In genomic region chr6:101211361-101211841, GRCm38 (mm10) we compare ENCODE assay signal across 15 mouse cellular contexts.
DNase-seq lines count a peak whose midpoint lies in the region; ATAC-seq and TF ChIP-seq lines count a peak whose summit lies in the region.
"Had no signal": no experiment of that assay in that cellular context is flagged by ENCODE, and none has a peak within 500 bp of the region (broad histone marks: within the 10 kb centered on the region; RNA-seq: fewer than 3 reads in every experiment).

No protein-coding gene starts in this region.

- H3K4me3 ChIP-seq in forebrain, embryonic 14.5 days (ENCODE audit: low read depth, low read length) = no peak overlapping the region
- H3K4me3 ChIP-seq in forebrain, embryonic 11.5 days (ENCODE audit: low read depth, low read length) = no peak overlapping the region
- H3K4me3 ChIP-seq in hindbrain, postnatal 0 days (ENCODE audit: low read length) = no peak overlapping the region
- no peak overlapping the region for H3K4me3 ChIP-seq in kidney, adult 2 months (ENCODE audit: insufficient read depth, low read depth, low read length)
- H3K4me3 ChIP-seq: embryonic facial prominence, embryonic 12.5 days; kidney, embryonic 15.5 days had no signal

- no peak for TF ChIP-seq CTCF in hindbrain, postnatal 0 days (IDR thresholded peaks at IDR 0.05; ENCODE audit: low read depth)
- TF ChIP-seq CTCF in kidney, adult 2 months (conservative IDR thresholded peaks at IDR 0.05; ENCODE audit: insufficient read depth, insufficient read length, low read depth, low read length) = no peak

- no peak for TF ChIP-seq POLR2A in kidney, adult 2 months (IDR thresholded peaks at IDR 0.05; ENCODE audit: low read depth, low read length)

- no peak overlapping the region for H3K4me2 ChIP-seq in forebrain, embryonic 14.5 days (ENCODE audit: low read length)
- H3K4me2 ChIP-seq in forebrain, embryonic 11.5 days (ENCODE audit: low read depth, low read length, severe bottlenecking) = no peak overlapping the region
- no peak overlapping the region for H3K4me2 ChIP-seq in hindbrain, postnatal 0 days (ENCODE audit: low read depth, low read length)
- H3K4me2 ChIP-seq: embryonic facial prominence, embryonic 12.5 days; kidney, embryonic 15.5 days had no signal

- ATAC-seq in forebrain, embryonic 14.5 days = peak; percentile 76
- no peak for ATAC-seq in forebrain, embryonic 11.5 days (replicated peaks; ENCODE audit: low FRiP score)
- peak; percentile 85 for ATAC-seq in hindbrain, postnatal 0 days

- WGBS in forebrain, embryonic 14.5 days = 51% methylated on average over 8 of the region's 8 CpGs
- 88% methylated on average over 8 of the region's 8 CpGs for WGBS in forebrain, embryonic 11.5 days
- 36% methylated on average over 8 of the region's 8 CpGs for WGBS in hindbrain, postnatal 0 days
- 88% methylated on average over 8 of the region's 8 CpGs for WGBS in kidney, adult 2 months

- intact Hi-C loops in left cerebral cortex, postnatal 4 days (cut with DNase I) = no loop called here
- intact Hi-C loops in gastrocnemius, postnatal 14 days (cut with DNase I; ENCODE audit: low total_unique reads) = no loop called here

- peak overlapping the region; percentile 16 for H3K27ac ChIP-seq in forebrain, embryonic 14.5 days (ENCODE audit: low read depth, low read length)
- no peak overlapping the region for H3K27ac ChIP-seq in forebrain, embryonic 11.5 days (ENCODE audit: low read depth, low read length)
- peak overlapping the region; percentile 37; the same call in 1 of the 2 replicates for H3K27ac ChIP-seq in hindbrain, postnatal 0 days
- H3K27ac ChIP-seq in kidney, adult 2 months (ENCODE audit: insufficient read depth, low read depth, low read length) = no peak overlapping the region
- H3K27ac ChIP-seq: embryonic facial prominence, embryonic 12.5 days; kidney, embryonic 15.5 days; macrophage had no signal

- peak; percentile 86 for DNase-seq in forebrain, embryonic 14.5 days (ENCODE audit: low spot score)
- no peak for DNase-seq in forebrain, embryonic 11.5 days (ENCODE audit: low spot score)
- DNase-seq in left cerebral cortex, postnatal 4 days = peak; percentile 77
- no peak for DNase-seq in left cerebral cortex, adult 18-20 months (ENCODE audit: low spot score in 2 of 2)
- peak; percentile 67 for DNase-seq in brain, embryonic 18.5 days (ENCODE audit: low read depth, low spot score)
- peak; percentile 84 for DNase-seq in hindbrain, postnatal 0 days (ENCODE audit: low spot score)
- no peak for DNase-seq in kidney, adult 2 months
- DNase-seq in gastrocnemius, postnatal 14 days = no peak
- DNase-seq: adrenal gland, postnatal 25 days; gastrocnemius, postnatal 36 days; lung, adult 2 months; thymus, adult 2 months had no signal

- H3K4me1 ChIP-seq in forebrain, embryonic 14.5 days (ENCODE audit: control insufficient read depth, insufficient read depth, low read length) = peaks cover 17% of the 10 kb centered on the region
- H3K4me1 ChIP-seq in forebrain, embryonic 11.5 days (replicated peaks; ENCODE audit: control insufficient read depth, insufficient read depth, low read length) = no peaks in the 10 kb centered on the region
- H3K4me1 ChIP-seq in hindbrain, postnatal 0 days (ENCODE audit: insufficient read depth, low read length) = no peaks in the 10 kb centered on the region
- H3K4me1 ChIP-seq in kidney, adult 2 months (ENCODE audit: control insufficient read depth, insufficient read depth, low read length) = peaks cover 2% of the 10 kb centered on the region; the same call in 1 of the 2 replicates
- H3K4me1 ChIP-seq: embryonic facial prominence, embryonic 12.5 days had no signal

- no peaks in the 10 kb centered on the region for H3K9me3 ChIP-seq in forebrain, embryonic 14.5 days (replicated peaks; ENCODE audit: control insufficient read depth, low read length)
- H3K9me3 ChIP-seq in forebrain, embryonic 11.5 days (ENCODE audit: control insufficient read depth, low read length) = no peaks in the 10 kb centered on the region
- no peaks in the 10 kb centered on the region for H3K9me3 ChIP-seq in hindbrain, postnatal 0 days (ENCODE audit: low read length)
- H3K9me3 ChIP-seq: embryonic facial prominence, embryonic 12.5 days; kidney, embryonic 15.5 days had no signal

- H3K9ac ChIP-seq in forebrain, embryonic 14.5 days (ENCODE audit: low read length) = no peak overlapping the region
- H3K9ac ChIP-seq in forebrain, embryonic 11.5 days (ENCODE audit: low read length) = no peak overlapping the region
- no peak overlapping the region for H3K9ac ChIP-seq in hindbrain, postnatal 0 days (replicated peaks; ENCODE audit: low read length)
- H3K9ac ChIP-seq: embryonic facial prominence, embryonic 12.5 days; kidney, embryonic 15.5 days had no signal

- H3K36me3 ChIP-seq in forebrain, embryonic 14.5 days (ENCODE audit: control insufficient read depth, insufficient read depth, low read length) = no peaks in the 10 kb centered on the region
- H3K36me3 ChIP-seq in forebrain, embryonic 11.5 days (ENCODE audit: control insufficient read depth, insufficient read depth, low read length) = no peaks in the 10 kb centered on the region
- no peaks in the 10 kb centered on the region for H3K36me3 ChIP-seq in hindbrain, postnatal 0 days (ENCODE audit: insufficient read depth, low read length)
- H3K36me3 ChIP-seq in kidney, adult 2 months (ENCODE audit: control insufficient read depth, insufficient read depth, low read length) = no peaks in the 10 kb centered on the region
- H3K36me3 ChIP-seq: embryonic facial prominence, embryonic 12.5 days; kidney, embryonic 15.5 days had no signal

- H3K27me3 ChIP-seq in forebrain, embryonic 14.5 days (replicated peaks; ENCODE audit: control insufficient read depth, insufficient read depth, low read length) = no peaks in the 10 kb centered on the region
- H3K27me3 ChIP-seq in forebrain, embryonic 11.5 days (ENCODE audit: control insufficient read depth, insufficient read depth, low read length) = no peaks in the 10 kb centered on the region
- no peaks in the 10 kb centered on the region for H3K27me3 ChIP-seq in hindbrain, postnatal 0 days (ENCODE audit: insufficient read depth, low read length)
- no peaks in the 10 kb centered on the region for H3K27me3 ChIP-seq in kidney, adult 2 months (replicated peaks; ENCODE audit: control insufficient read depth, insufficient read depth, low read length)
- H3K27me3 ChIP-seq: embryonic facial prominence, embryonic 12.5 days; kidney, embryonic 15.5 days had no signal

Comparison
In these comparisons a context has a peak if more than half of its experiments do, and no peak if none do; other contexts are left out.
1. DNase-seq: peak in forebrain, embryonic 14.5 days (single experiment), left cerebral cortex, postnatal 4 days (single experiment), brain, embryonic 18.5 days (single experiment) and hindbrain, postnatal 0 days (single experiment); none in forebrain, embryonic 11.5 days (single experiment), left cerebral cortex, adult 18-20 months (0 of 2), kidney, adult 2 months (single experiment) and gastrocnemius, postnatal 14 days (single experiment).
2. H3K27ac ChIP-seq: peak in forebrain, embryonic 14.5 days (single experiment) and hindbrain, postnatal 0 days (single experiment); none in forebrain, embryonic 11.5 days (single experiment) and kidney, adult 2 months (single experiment).